Mouse (Mus musculus): ENCODE data around the gene Ctcf. TPM values are rescaled to one million over a fixed set of nuclear protein-coding genes. Genes with fewer than 3 reads are reported as not detected.

Ctcf gene
- polyA plus RNA-seq, 1 experiment from 2014 or later: 93.3 TPM

MicroRNA genes within 50 kb of the gene (microRNA counts, 519-probe panel; counts per million panel counts)
- 2,790 counts per million, percentile 31 among the panel's probes with 10 or more counts for microRNA mmu-miR-1966

Small RNA genes within 50 kb of the gene (microRNA-seq; reads per million reads assigned to microRNA genes)
- gene Mir1966: not detected

Other genes with a start within 250 kb of the Ctcf start
- 0.11 TPM in 1 of 2 replicates, not detected in the other for gene Kctd19, start 223.1 kb upstream of the Ctcf start, polyA plus RNA-seq (2014; fragmentation: Nextera tagmentation; extraction: Ambion mirVana)
- gene Lrrc36, start 223.0 kb upstream of the Ctcf start, polyA plus RNA-seq (2014; fragmentation: Nextera tagmentation; extraction: Ambion mirVana): 0.11 and 0.16 TPM in 2 replicates
- 36.2 and 39.8 TPM in 2 replicates for gene Tppp3, start 165.0 kb upstream of the Ctcf start, polyA plus RNA-seq (2014; fragmentation: Nextera tagmentation; extraction: Ambion mirVana)
- 25.0 and 25.2 TPM in 2 replicates for gene Zdhhc1, start 139.7 kb upstream of the Ctcf start, polyA plus RNA-seq (2014; fragmentation: Nextera tagmentation; extraction: Ambion mirVana)
- 3.1 and 3.8 TPM in 2 replicates for gene Hsd11b2, start 117.8 kb upstream of the Ctcf start, polyA plus RNA-seq (2014; fragmentation: Nextera tagmentation; extraction: Ambion mirVana)
- 72.7 and 78.5 TPM in 2 replicates for gene Atp6v0d1, start 70.5 kb upstream of the Ctcf start, polyA plus RNA-seq (2014; fragmentation: Nextera tagmentation; extraction: Ambion mirVana)
- gene Ripor1, start 31.3 kb upstream of the Ctcf start, polyA plus RNA-seq (2014; fragmentation: Nextera tagmentation; extraction: Ambion mirVana): 19.1 and 20.2 TPM in 2 replicates
- 1.1 and 1.5 TPM in 2 replicates for gene Agrp, start 825 bp downstream of the Ctcf start, polyA plus RNA-seq (2014; fragmentation: Nextera tagmentation; extraction: Ambion mirVana)
- 1.0 and 1.1 TPM in 2 replicates for gene Carmil2, start 49.7 kb downstream of the Ctcf start, polyA plus RNA-seq (2014; fragmentation: Nextera tagmentation; extraction: Ambion mirVana)
- gene Acd, start 64.5 kb downstream of the Ctcf start, polyA plus RNA-seq (2014; fragmentation: Nextera tagmentation; extraction: Ambion mirVana): 56.9 and 61.8 TPM in 2 replicates
- gene Pard6a, start 64.6 kb downstream of the Ctcf start, polyA plus RNA-seq (2014; fragmentation: Nextera tagmentation; extraction: Ambion mirVana): 16.0 and 17.5 TPM in 2 replicates
- gene 4933405L10Rik, start 71.1 kb downstream of the Ctcf start, polyA plus RNA-seq (2014; fragmentation: Nextera tagmentation; extraction: Ambion mirVana): not detected in 2 replicates
- gene Enkd1, start 71.6 kb downstream of the Ctcf start, polyA plus RNA-seq (2014; fragmentation: Nextera tagmentation; extraction: Ambion mirVana): 22.6 and 23.2 TPM in 2 replicates
- 11.3 and 11.8 TPM in 2 replicates for gene Gfod2, start 122.1 kb downstream of the Ctcf start, polyA plus RNA-seq (2014; fragmentation: Nextera tagmentation; extraction: Ambion mirVana)
- gene Ranbp10, start 190.8 kb downstream of the Ctcf start, polyA plus RNA-seq (2014; fragmentation: Nextera tagmentation; extraction: Ambion mirVana): 11.6 and 11.7 TPM in 2 replicates
- 0.11 TPM in 1 of 2 replicates, not detected in the other for gene Tsnaxip1, start 191.2 kb downstream of the Ctcf start, polyA plus RNA-seq (2014; fragmentation: Nextera tagmentation; extraction: Ambion mirVana)
- 39.2 and 40.1 TPM in 2 replicates for gene Cenpt, start 216.7 kb downstream of the Ctcf start, polyA plus RNA-seq (2014; fragmentation: Nextera tagmentation; extraction: Ambion mirVana)
- 58.0 and 61.1 TPM in 2 replicates for gene Thap11, start 218.6 kb downstream of the Ctcf start, polyA plus RNA-seq (2014; fragmentation: Nextera tagmentation; extraction: Ambion mirVana)
- gene Nutf2, start 224.0 kb downstream of the Ctcf start, polyA plus RNA-seq (2014; fragmentation: Nextera tagmentation; extraction: Ambion mirVana): 302 and 316 TPM in 2 replicates
- 37.0 and 40.7 TPM in 2 replicates for gene Edc4, start 244.3 kb downstream of the Ctcf start, polyA plus RNA-seq (2014; fragmentation: Nextera tagmentation; extraction: Ambion mirVana)